Mouse (Mus musculus): Measurements from ENCODE around the gene Slc16a11.

The Slc16a11 gene

DNA sequence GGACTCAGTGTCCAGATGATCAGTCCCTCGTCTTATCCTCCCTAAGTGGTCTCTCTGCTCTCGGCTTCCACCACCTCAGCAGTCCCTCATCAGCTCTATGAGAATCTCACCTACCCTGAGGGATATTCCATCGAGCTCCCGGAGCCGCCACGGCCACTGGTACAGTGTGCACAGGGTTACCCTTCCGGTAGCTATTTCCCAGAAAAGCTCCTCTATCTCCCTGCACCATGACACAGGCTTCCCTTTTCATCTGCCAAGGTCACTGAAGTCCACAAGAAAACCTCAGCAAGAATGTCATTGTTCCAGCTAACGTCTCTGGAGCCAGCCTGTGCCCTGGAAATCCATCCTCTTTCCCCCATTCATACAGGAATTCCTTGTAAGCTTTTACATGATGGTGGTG is 39.3 kb downstream of the Slc16a11 start:
- WGBS, result 85% methylated on average over 8 of the region's 8 CpGs

DNA sequence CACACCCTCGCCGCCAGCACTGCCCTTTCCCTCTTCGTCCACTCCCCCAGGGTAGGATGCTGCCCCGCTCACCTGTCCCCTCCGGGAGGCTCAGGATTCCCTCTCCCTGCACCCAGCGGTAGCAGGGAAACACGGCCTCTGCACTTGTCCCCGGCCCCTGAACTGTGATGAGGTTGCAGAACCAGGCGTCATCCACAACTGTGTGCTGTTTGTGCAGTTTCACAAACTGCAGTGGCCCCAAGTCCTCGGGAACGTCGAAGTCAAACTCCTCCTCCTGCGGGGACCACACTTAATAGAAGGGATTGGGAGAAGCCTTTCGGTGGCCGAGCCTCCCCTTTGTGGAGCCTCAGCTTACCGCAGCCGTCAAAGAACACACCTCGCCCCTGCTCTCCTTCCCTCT is 41.8 kb downstream of the Slc16a11 start:
- WGBS, result 5% methylated on average over 18 of the region's 18 CpGs

DNA sequence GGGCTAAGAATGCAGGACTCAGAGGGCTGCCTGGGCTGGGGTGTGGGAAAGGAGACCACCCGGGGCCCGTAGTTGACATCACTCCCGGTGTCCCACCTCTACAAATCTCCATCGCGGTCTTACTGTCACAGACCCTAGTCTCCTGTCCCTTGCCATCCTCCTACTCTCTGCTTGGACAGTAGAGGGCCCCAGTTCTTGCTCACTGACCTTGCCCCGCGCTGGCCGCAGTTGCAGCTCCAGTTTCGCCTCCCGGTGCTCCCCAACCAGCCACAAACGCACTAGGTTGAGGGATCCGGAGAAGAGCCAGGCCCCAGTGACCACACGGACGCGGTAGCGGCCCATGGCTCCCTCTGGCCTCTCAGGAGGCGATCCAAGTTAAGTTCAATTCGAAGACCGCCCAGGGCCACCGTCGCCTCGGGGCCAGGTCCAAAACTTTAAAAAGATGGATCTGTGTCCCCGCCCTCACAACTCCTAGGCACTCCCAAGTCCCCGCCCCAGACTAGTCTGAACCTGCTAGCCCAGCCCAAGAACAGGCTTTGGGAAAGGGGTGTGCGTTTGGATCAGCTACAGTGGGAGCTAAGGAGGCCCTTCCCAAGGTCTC is 42.5 kb downstream of the Slc16a11 start, which contains the start of gene Alox12:
TSS of gene Alox12 (minus strand) at position 423 of the 601 bp plus-strand sequence.
- WGBS, result 4% methylated on average over 25 of the region's 25 CpGs

DNA sequence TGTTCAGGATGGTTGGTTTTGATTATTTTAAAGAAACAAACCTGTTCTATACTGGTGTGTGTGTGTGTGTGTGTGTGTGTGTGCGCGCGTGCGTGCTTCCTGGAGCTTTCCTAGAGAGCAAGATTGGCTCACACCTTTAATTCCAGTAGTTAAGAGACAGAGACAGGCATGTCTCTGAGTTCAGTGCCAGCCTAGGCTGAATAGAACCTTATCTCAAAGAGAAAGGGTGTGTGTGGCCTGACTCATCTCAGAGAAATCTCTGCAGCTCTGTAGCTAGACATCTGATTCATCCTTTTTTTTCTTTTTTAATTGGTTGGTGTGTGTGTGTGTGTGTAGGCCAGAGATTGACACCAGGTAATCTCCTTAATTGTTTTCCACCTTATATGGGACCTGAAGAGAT is 46.5 kb downstream of the Slc16a11 start:
- 93% methylated on average over 4 of the region's 4 CpGs for WGBS

DNA sequence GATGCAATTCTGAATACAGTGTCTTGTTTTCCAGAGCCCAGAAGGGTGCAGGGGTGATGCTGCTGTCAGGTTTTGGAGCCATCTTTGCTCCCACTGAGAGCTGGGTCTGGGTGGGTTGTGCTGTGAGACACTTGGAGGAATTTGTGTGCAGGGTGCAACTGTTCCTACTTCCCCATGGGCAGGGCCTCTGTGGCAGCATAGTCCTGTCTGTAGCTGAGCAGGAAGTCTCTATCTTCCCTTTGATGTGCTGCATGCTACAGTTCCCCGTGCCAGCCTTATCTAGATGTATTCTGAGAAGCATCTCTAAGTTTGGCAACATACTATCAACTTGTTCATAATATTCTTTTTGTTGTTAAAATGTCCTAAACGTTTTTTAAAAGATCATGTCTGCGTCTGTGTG is 52.7 kb downstream of the Slc16a11 start:
- 61% methylated on average over 3 of the region's 3 CpGs for WGBS

DNA sequence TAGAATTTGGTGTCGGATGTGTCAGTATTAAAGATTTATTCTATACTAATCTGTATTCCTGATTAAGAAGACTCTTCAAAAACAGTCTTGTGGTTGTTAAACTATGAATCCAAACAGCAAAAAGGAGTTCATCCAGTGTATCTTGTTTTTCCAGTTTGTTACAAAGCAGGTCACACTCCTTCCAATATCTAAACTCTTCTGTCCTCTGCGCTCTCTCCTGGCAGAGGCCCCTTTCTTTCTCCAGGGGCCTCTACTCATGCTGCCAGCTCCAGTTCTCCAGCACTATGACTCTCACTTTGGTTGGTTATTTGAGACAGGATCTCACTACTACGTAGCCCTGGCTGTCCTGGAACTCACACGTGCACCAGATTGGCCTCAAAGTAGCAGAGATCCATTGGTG is 53.3 kb downstream of the Slc16a11 start:
- 85% methylated on average over 4 of the region's 4 CpGs for WGBS

Measured in cerebral cortex, adult 2 months (tissue).